Mouse (Mus musculus): ENCODE data around the gene Camta2.
A peak's percentile ranks its signal among the peaks of the same experiment; 100 is the strongest.

Camta2 gene

GRCm38 (mm10) chr11:70687601-70688199 is at the start of gene Camta2:
Camta2 (minus strand) TSS chr11:70688105.
- DNase-seq (ENCODE audit: low spot score in 2 of 2), result peak; percentile 81 to 89

DNA sequence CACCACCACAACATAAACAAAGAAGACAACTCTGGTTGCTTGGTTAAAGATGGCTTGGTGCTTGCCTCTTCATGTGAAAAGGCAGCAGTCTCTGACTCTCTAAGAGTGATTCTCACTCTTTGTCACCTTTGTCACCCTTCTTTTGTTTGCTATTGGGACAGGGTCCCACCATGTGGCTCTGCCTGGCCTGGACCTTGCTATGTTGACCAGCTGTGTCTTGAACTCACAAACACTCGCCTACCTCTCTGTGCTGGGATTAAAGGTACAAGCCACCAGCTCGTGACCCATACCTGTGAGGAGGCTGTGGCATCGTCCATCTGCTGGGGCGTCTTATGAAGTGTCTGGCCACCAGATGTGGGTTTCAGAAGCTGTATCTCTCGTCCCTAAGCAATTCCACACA is 45.4 kb upstream of the Camta2 start:
- no peak for DNase-seq (ENCODE audit: low spot score in 2 of 2)

DNA sequence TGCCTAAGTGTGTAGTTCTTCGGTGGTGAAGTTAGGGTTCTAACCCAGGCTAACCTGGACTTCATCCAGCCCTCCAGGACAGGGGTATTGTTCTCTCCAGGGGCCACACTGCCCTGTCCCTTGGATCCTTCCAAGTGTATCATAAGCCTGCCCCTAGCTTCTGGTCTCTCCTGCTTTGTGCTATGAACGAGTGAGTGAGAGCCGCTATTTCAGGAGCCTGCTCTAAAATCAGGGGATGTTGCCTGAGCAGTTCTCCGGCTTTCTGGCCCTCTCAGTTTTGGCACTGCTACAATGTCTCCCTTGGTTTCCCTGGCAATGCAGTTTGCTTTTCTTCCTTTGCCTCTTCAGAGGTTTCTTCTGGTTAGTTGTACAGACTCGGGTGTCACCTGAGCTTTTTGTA is 43.3 kb upstream of the Camta2 start:
- no peak for DNase-seq (ENCODE audit: low spot score in 2 of 2)

GRCm38 (mm10) chr11:70730427-70731038 is 42.6 kb upstream of the Camta2 start:
- no peak for DNase-seq (ENCODE audit: low spot score in 2 of 2)

GRCm38 (mm10) chr11:70727385-70727784 is 39.5 kb upstream of the Camta2 start:
- no peak for DNase-seq (ENCODE audit: low spot score in 2 of 2)

DNA sequence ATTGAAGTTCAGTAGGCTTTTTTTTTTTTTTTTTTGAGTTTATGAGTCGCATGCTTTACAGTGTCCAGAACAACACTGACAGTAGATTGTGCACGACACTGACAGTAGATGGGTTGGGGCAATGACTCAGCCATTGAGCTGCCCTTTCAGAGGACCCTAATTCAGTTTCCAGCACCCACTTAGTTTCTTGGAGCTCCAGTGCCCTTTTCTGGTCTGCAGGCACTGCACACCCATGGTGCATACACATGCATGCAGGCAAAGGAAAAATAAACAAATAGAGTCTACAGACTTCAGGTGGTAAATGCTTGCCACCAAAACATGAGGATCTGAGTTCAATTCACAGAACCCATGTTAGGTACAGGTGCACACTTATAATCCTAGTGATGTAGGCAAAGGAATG is 38.7 kb upstream of the Camta2 start:
- DNase-seq (ENCODE audit: low spot score in 2 of 2), result no peak

DNA sequence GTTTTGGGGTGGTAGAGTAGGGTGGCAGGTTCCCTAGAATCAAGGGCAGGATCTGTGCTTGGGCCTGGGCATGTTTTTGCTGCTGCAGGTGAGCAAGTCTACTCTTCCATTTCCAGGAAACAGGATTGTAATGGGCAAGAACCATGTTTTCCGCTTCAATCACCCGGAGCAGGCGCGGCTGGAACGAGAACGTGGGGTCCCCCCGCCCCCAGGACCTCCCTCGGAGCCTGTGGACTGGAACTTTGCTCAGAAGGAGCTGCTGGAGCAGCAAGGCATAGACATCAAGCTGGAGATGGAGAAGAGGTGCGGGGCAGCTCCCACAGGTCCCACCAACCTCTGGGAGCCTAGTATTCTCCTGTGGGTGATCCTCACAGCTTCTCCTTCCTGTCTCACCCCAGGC is 36.8 kb upstream of the Camta2 start:
- no peak for DNase-seq (ENCODE audit: low spot score in 2 of 2)

GRCm38 (mm10) chr11:70721072-70721471 is 33.2 kb upstream of the Camta2 start:
- no peak for DNase-seq (ENCODE audit: low spot score in 2 of 2)

DNA sequence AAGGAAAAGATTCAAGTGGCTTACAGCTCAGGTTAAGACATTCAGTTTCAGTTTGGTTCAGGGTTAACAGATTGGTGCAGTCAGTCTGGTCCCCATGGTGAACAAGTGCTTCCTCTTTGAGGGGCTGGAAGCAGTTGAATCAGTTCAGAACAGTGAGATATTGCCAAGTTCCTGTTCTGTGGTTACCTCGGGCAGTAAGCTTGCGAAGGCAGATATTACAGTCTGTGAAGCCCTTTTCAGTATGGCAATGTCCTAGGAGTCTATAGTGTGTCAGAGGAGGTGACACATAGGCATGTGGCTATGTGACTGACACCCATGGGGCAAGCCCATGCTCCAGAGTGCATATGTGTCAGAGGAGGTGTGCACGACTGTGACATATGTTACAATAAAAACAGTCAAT is 32.7 kb upstream of the Camta2 start:
- no peak for DNase-seq (ENCODE audit: low spot score in 2 of 2)

DNA sequence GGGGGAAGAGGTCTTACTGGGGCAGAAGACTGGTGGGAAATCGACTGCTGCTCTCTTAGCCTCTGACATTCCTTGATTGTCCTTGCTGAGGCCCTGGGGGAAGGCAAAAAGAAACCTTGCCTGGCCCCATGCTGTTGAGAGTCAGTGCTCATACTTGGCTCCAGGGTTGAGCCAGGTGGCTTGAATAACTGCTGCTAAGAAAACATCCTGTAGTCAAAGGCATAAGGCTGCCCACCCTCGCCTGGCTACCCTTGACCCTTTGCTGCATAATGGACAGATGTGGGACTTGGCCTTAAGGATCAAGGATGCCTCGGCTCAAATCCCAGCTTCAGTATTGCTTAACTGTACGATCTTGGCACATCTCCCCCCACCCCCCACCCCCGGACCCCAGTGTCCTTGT is 30.6 kb upstream of the Camta2 start:
- no peak for DNase-seq (ENCODE audit: low spot score in 2 of 2)

DNA sequence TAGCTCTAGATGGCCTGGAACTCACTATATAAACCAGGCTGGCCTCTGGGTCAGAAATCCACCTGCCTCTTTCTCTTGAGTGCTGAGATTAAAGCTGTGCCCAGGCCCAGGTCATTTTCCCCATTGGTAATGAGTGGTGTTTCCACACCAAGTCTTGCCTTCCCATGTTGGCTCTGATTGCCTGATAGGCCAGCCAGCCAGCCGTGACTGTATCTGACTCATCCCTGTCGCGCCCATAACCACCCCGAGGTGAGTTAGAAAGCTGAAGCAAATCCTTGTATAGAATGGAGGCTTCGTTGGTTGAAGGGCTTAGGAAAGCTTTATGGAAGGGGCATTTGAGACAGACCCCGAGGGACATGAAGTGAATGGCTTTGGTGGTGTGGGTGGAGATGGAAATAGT is 27.9 kb upstream of the Camta2 start:
- DNase-seq (ENCODE audit: low spot score in 2 of 2), result no peak

GRCm38 (mm10) chr11:70713222-70713621 is 25.3 kb upstream of the Camta2 start:
- DNase-seq (ENCODE audit: low spot score in 2 of 2), result no peak

GRCm38 (mm10) chr11:70711026-70711425 is 23.1 kb upstream of the Camta2 start:
- DNase-seq (ENCODE audit: low spot score in 2 of 2), result no peak

DNA sequence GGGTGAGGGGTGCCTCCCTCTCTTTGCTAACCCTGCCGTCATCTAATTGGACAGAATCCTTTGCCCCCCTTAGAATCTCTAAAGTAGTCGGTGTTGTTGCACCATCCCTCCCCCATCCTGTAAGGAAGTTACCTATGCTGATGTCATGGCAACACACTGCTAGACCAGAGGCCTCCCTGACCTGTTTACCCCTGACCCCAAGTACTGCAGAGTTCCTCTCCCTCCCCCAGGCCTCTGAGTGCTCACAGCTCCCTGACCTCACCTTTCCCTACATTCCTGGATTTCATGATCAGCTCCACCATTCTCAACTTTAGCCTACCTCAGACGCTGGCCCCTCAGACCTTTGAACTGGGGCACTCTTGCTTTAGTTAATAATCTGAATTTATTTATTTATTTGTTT is 18.2 kb upstream of the Camta2 start:
- DNase-seq (ENCODE audit: low spot score in 2 of 2), result no peak

DNA sequence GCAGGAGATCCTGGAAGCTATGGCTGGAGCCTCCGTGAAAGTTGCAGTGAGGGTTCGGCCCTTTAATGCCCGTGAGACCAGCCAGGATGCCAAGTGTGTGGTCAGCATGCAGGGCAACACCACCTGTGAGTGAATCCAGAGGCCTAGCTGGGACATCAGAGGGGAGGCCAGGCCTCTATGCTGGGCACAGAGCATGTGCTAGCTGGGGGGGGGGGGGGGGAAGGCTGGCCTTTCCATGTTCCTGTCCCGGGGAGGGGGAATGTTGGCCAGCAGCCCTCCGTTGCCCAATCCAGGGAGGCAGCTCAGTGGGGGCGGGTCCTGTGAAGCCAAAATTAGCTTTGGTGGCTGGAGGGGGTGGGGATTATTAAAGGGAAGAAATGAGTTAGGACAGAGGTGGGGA is 14.9 kb upstream of the Camta2 start:
- no peak for DNase-seq (ENCODE audit: low spot score in 2 of 2)

DNA sequence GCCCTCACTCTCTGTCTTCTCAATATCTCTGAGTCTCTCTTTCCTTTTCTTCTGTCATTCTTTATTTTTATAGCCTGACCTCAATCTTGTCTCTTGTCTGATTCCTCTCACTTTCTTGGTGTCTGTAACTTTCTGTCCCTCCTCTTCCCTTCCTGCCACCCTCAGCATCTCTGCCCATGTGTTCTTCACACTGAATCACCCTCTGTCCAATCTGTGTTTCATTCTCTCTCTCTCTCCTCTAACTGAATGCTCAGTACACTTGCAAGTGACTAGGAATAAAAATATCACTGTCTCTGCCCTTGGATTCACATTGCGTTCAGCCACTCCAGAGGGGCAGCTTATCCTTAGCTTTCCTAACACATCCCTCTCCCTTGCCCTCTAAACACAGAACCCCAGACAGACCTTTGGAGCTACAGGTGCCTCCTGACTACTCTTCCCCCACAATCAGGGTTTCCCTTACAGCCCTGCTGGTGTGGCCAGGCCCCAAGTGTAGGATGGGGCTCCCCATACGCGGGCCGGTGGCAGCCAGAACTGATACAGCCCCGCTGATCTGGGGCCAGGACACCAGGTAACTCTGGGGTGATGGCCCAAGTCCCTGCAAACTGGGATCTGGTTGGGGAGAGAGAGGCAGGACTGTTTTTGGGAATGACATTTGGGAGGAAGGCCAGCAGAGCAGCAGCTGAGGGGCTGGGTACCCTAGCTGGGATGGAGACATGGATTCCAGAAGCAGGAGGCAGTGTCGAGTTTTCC is 14.3 kb upstream of the Camta2 start:
- DNase-seq (ENCODE audit: low spot score in 2 of 2), result no peak

- no peak for DNase-seq (ENCODE audit: low spot score in 2 of 2)
Observed at GRCm38 (mm10) chr11:70701221-70701955, 13.5 kb upstream of the Camta2 start.

GRCm38 (mm10) chr11:70700613-70701012 is 12.7 kb upstream of the Camta2 start:
- DNase-seq (ENCODE audit: low spot score in 2 of 2), result peak; percentile 66 to 71

GRCm38 (mm10) chr11:70699722-70700556 is 12.0 kb upstream of the Camta2 start, which contains the start of the genes Inca1 and Kif1c:
Inca1 (minus strand) TSS chr11:70700155.
Kif1c (plus strand) TSS chr11:70700548.
- peak; percentile 94 to 96 for DNase-seq (ENCODE audit: low spot score in 2 of 2)

GRCm38 (mm10) chr11:70699051-70699450 is 11.1 kb upstream of the Camta2 start:
- no peak for DNase-seq (ENCODE audit: low spot score in 2 of 2)

- no peak for DNase-seq (ENCODE audit: low spot score in 2 of 2)
Observed at GRCm38 (mm10) chr11:70697376-70697775, 9.5 kb upstream of the Camta2 start.

Measured in urinary bladder, postnatal 4 days (tissue).